Mouse (Mus musculus) heart, embryonic 10.5 days (tissue): ENCODE data around the gene Arf6. TPM values are rescaled to one million over a fixed set of nuclear protein-coding genes. Genes with fewer than 3 reads are reported as not detected.
"Not testable (repeated sequence)": the region's sequence is repeated elsewhere in the genome, so short reads cannot be mapped to it uniquely, and the experiment has no call there.

Source experiments
- DNase-seq: peaks from one replicate; pipeline ENCODE4 v3.0.0-alpha.2; 2017; ENCODE audit warnings: low spot score
- H3K27ac ChIP-seq: fragments of 300-500 bp; sonication (generic); 2 replicates; pipeline ENCODE4 v1.5.1; 2016; ENCODE audit warnings: mild to moderate bottlenecking
- H3K27me3 ChIP-seq: fragments of 300-500 bp; sonication (generic); 2 replicates; pipeline ENCODE4 v1.6.1; 2016; ENCODE audit warnings: mild to moderate bottlenecking; ENCODE audit not compliant: poor library complexity, insufficient read depth, severe bottlenecking
- H3K36me3 ChIP-seq: fragments of 300-500 bp; sonication (generic); 2 replicates; pipeline ENCODE4 v1.6.1; 2016; ENCODE audit warnings: mild to moderate bottlenecking, moderate library complexity
- H3K4me1 ChIP-seq: fragments of 300-500 bp; sonication (generic); 2 replicates; pipeline ENCODE4 v1.6.1; 2016; ENCODE audit warnings: mild to moderate bottlenecking
- H3K4me3 ChIP-seq: fragments of 300-500 bp; sonication (generic); 2 replicates; pipeline ENCODE4 v1.5.1; 2016; ENCODE audit warnings: mild to moderate bottlenecking, moderate library complexity
- H3K9me3 ChIP-seq: fragments of 300-500 bp; sonication (generic); 2 replicates; pipeline ENCODE4 v1.6.1; 2016; ENCODE audit warnings: mild to moderate bottlenecking, moderate library complexity
- WGBS: fragments of 180-500 bp; shearing (Covaris S2); methylation state at CpG from one replicate; pipeline ENCODE4 v1.1.7; 2016; 5-methylcytosine and 5-hydroxymethylcytosine counted together
- polyA plus RNA-seq: library from polyadenylated mRNA; unstranded; fragments of >200 nt; fragmentation: Nextera tagmentation; extraction: Ambion mirVana; gene quantifications from 2 replicates; pipeline ENCODE4 v1.2.1, GENCODE M21; 2016

Gene Arf6
- polyA plus RNA-seq, 1 experiment from 2014 or later, result 50.4 TPM

- 79% methylated on average over 11 of the region's 11 CpGs for WGBS
- peak overlapping the region; percentile 42; the same call in 1 of the 2 replicates for H3K27ac ChIP-seq
- H3K4me3 ChIP-seq, result no peak overlapping the region
- H3K36me3 ChIP-seq, result peaks cover 10% of the 10 kb centered on the region; the same call in 1 of the 2 replicates
- peaks cover 26% of the 10 kb centered on the region for H3K4me1 ChIP-seq
- H3K27me3 ChIP-seq, result no peaks in the 10 kb centered on the region
- no peak for DNase-seq
- H3K9me3 ChIP-seq, result no peaks in the 10 kb centered on the region
Observed at GRCm38 (mm10) chr12:69378558-69379454, 6.9 kb downstream of the Arf6 start.

- no peak overlapping the region for H3K4me3 ChIP-seq
- H3K36me3 ChIP-seq, result 0 out of 2 replicates have a peak, but pooled peaks cover 3% of the 10 kb centered on the region
- H3K4me1 ChIP-seq, result peaks cover 14% of the 10 kb centered on the region
- no peaks in the 10 kb centered on the region for H3K27me3 ChIP-seq
- WGBS, result 77% methylated on average over 1 of the region's 1 CpGs
- peak overlapping the region; percentile 22; the same call in 1 of the 2 replicates for H3K27ac ChIP-seq
- DNase-seq, result no peak
- no peaks in the 10 kb centered on the region for H3K9me3 ChIP-seq
Observed at GRCm38 (mm10) chr12:69382880-69383279, 10.9 kb downstream of the Arf6 start.

GRCm38 (mm10) chr12:69384606-69385005 is 12.7 kb downstream of the Arf6 start:
- no peak for DNase-seq
- Histone ChIP-seq H3K4me1 (peaks cover 8% of the 10 kb centered on the region), H3K27ac (no peak overlapping the region), H3K4me3 (no peak overlapping the region), H3K36me3 (0 out of 2 replicates have a peak, but pooled peaks cover 3% of the 10 kb centered on the region), H3K27me3 (no peaks in the 10 kb centered on the region), H3K9me3 (no peaks in the 10 kb centered on the region)
- WGBS, result 87% methylated on average over 5 of the region's 5 CpGs

- no peaks in the 10 kb centered on the region for H3K27me3 ChIP-seq
- H3K4me3 ChIP-seq, result no peak overlapping the region
- WGBS, result 73% methylated on average over 6 of the region's 6 CpGs
- H3K27ac ChIP-seq, result no peak overlapping the region
- H3K9me3 ChIP-seq, result no peaks in the 10 kb centered on the region
- no peaks in the 10 kb centered on the region for H3K36me3 ChIP-seq
- peaks cover 8% of the 10 kb centered on the region for H3K4me1 ChIP-seq
- no peak for DNase-seq
Observed at GRCm38 (mm10) chr12:69385542-69386280, 13.8 kb downstream of the Arf6 start.

GRCm38 (mm10) chr12:69386281-69386732 is 14.4 kb downstream of the Arf6 start:
- DNase-seq, H3K27me3 ChIP-seq, H3K27ac ChIP-seq, H3K36me3 ChIP-seq, H3K4me1 ChIP-seq, H3K9me3 ChIP-seq, H3K4me3 ChIP-seq: not testable (repeated sequence)
- 61% methylated on average over 11 of the region's 12 CpGs for WGBS

- H3K27ac ChIP-seq, result no peak overlapping the region
- H3K4me1 ChIP-seq, result peaks cover 9% of the 10 kb centered on the region
- DNase-seq, result no peak
- 90% methylated on average over 10 of the region's 10 CpGs for WGBS
- H3K36me3 ChIP-seq, result no peaks in the 10 kb centered on the region
- H3K27me3 ChIP-seq, result no peaks in the 10 kb centered on the region
- no peak overlapping the region for H3K4me3 ChIP-seq
- H3K9me3 ChIP-seq, result no peaks in the 10 kb centered on the region
Observed at GRCm38 (mm10) chr12:69388321-69388869, 16.4 kb downstream of the Arf6 start.

GRCm38 (mm10) chr12:69389273-69389938 is 17.5 kb downstream of the Arf6 start:
- Histone ChIP-seq H3K27me3 (no peaks in the 10 kb centered on the region), H3K4me1 (peaks cover 9% of the 10 kb centered on the region), H3K36me3 (no peaks in the 10 kb centered on the region), H3K4me3 (no peak overlapping the region), H3K9me3 (no peaks in the 10 kb centered on the region), H3K27ac (no peak overlapping the region)
- 65% methylated on average over 7 of the region's 7 CpGs for WGBS
- DNase-seq, result no peak

GRCm38 (mm10) chr12:69390000-69390698 is 18.2 kb downstream of the Arf6 start:
- no peaks in the 10 kb centered on the region for H3K36me3 ChIP-seq
- H3K4me3 ChIP-seq, result no peak overlapping the region
- H3K27ac ChIP-seq, result no peak overlapping the region
- WGBS, result 72% methylated on average over 7 of the region's 7 CpGs
- DNase-seq, result no peak
- no peaks in the 10 kb centered on the region for H3K27me3 ChIP-seq
- H3K9me3 ChIP-seq, result no peaks in the 10 kb centered on the region
- peaks cover 9% of the 10 kb centered on the region for H3K4me1 ChIP-seq

GRCm38 (mm10) chr12:69393076-69393475 is 21.1 kb downstream of the Arf6 start:
- peaks cover 9% of the 10 kb centered on the region for H3K4me1 ChIP-seq
- no peak overlapping the region for H3K4me3 ChIP-seq
- no peaks in the 10 kb centered on the region for H3K36me3 ChIP-seq
- DNase-seq, result no peak
- no peaks in the 10 kb centered on the region for H3K27me3 ChIP-seq
- no peak overlapping the region for H3K27ac ChIP-seq
- no peaks in the 10 kb centered on the region for H3K9me3 ChIP-seq
- WGBS, result 80% methylated on average over 10 of the region's 10 CpGs

GRCm38 (mm10) chr12:69394456-69394855 is 22.5 kb downstream of the Arf6 start:
- no peak for DNase-seq
- WGBS, result 80% methylated on average over 6 of the region's 6 CpGs
- Histone ChIP-seq H3K4me3 (no peak overlapping the region), H3K36me3 (no peaks in the 10 kb centered on the region), H3K27ac (no peak overlapping the region), H3K9me3 (no peaks in the 10 kb centered on the region), H3K4me1 (peaks cover 9% of the 10 kb centered on the region), H3K27me3 (no peaks in the 10 kb centered on the region)

- H3K9me3 ChIP-seq, result no peaks in the 10 kb centered on the region
- 68% methylated on average over 4 of the region's 4 CpGs for WGBS
- no peak overlapping the region for H3K27ac ChIP-seq
- DNase-seq, result no peak
- no peaks in the 10 kb centered on the region for H3K36me3 ChIP-seq
- H3K4me1 ChIP-seq, result no peaks in the 10 kb centered on the region
- no peak overlapping the region for H3K4me3 ChIP-seq
- no peaks in the 10 kb centered on the region for H3K27me3 ChIP-seq
Observed at GRCm38 (mm10) chr12:69400367-69400766, 28.4 kb downstream of the Arf6 start.

GRCm38 (mm10) chr12:69400871-69401286 is 28.9 kb downstream of the Arf6 start:
- Histone ChIP-seq H3K4me1 (no peaks in the 10 kb centered on the region), H3K4me3 (no peak overlapping the region), H3K36me3 (no peaks in the 10 kb centered on the region), H3K27ac (no peak overlapping the region), H3K9me3 (no peaks in the 10 kb centered on the region), H3K27me3 (no peaks in the 10 kb centered on the region)
- 49% methylated on average over 2 of the region's 2 CpGs for WGBS
- no peak for DNase-seq
